Mouse (Mus musculus) heart, adult 2 months (tissue): ENCODE data around the gene Nhsl1. TPM values are rescaled to one million over a fixed set of nuclear protein-coding genes. Genes with fewer than 3 reads are reported as not detected.

Source experiments
- DNase-seq, 2 experiments: peaks; one replicate each; pipeline ENCODE4 v3.0.0; 2021
- H3K27ac ChIP-seq: fragments of 200-600 bp; 2 replicates; pipeline ENCODE4 v1.8.1; 2022
- H3K27me3 ChIP-seq: fragments of 200-500 bp; 2 replicates; pipeline ENCODE4 v1.6.1; 2012; ENCODE audit warnings: mild to moderate bottlenecking, low read length, inconsistent platforms, mixed read lengths; ENCODE audit not compliant: control insufficient read depth, insufficient read depth
- H3K36me3 ChIP-seq: fragments of 200-500 bp; 2 replicates; pipeline ENCODE4 v1.6.1; 2012; ENCODE audit warnings: low read length, inconsistent platforms; ENCODE audit not compliant: control insufficient read depth, insufficient read depth
- H3K4me1 ChIP-seq: fragments of 200-500 bp; 2 replicates; pipeline ENCODE4 v1.6.1; 2011; ENCODE audit warnings: low read length; ENCODE audit not compliant: control insufficient read depth, insufficient read depth
- H3K4me3 ChIP-seq: fragments of 200-600 bp; 2 replicates; pipeline ENCODE4 v1.8.1; 2022
- H3K79me2 ChIP-seq: fragments of 200-500 bp; replicated peaks from 2 replicates; pipeline ENCODE4 v1.6.1; 2012; ENCODE audit warnings: mild to moderate bottlenecking, inconsistent platforms, low read length, moderate library complexity, mixed read lengths; ENCODE audit not compliant: control insufficient read depth, insufficient read depth
- H3K9ac ChIP-seq: fragments of 200-500 bp; 2 replicates; pipeline ENCODE4 v1.6.1; 2012; ENCODE audit warnings: low read depth, mild to moderate bottlenecking, control low read depth, inconsistent platforms, low read length, mixed read lengths
- CTCF ChIP-seq: fragments of 200-600 bp; IDR thresholded peaks from 2 replicates; pipeline ENCODE4 v1.8.1; 2022; ENCODE audit warnings: antibody characterized with exemption, mild to moderate bottlenecking, moderate library complexity
- EP300 ChIP-seq: fragments of 200-500 bp; IDR thresholded peaks from 2 replicates; pipeline ENCODE4 v1.6.1; 2011; ENCODE audit warnings: low read depth, low read length, control low read depth; ENCODE audit not compliant: insufficient read depth
- POLR2A ChIP-seq: fragments of 200-500 bp; IDR thresholded peaks from 2 replicates; pipeline ENCODE4 v1.6.1; 2011; ENCODE audit warnings: mild to moderate bottlenecking, low read depth, low read length, control low read depth; ENCODE audit not compliant: insufficient read depth
- WGBS: fragments of 180-500 bp; shearing (Covaris S2); methylation state at CpG from one replicate; pipeline ENCODE4 v1.1.7; 2018; 5-methylcytosine and 5-hydroxymethylcytosine counted together
- intact Hi-C: fragments of 180-260 bp; cut with DNase I; formaldehyde crosslinking; loops from one replicate; pipeline ENCODE4 v1.15.1; 2025
- polyA plus RNA-seq: library from polyadenylated mRNA; depleted of rRNA; stranded (reverse); fragments of >200 nt; gene quantifications from 2 replicates; pipeline ENCODE4 v1.2.3, GENCODE M21; 2012
- total RNA-seq, 2 experiments: library from RNA; stranded (reverse); gene quantifications; 2 replicates each; pipeline ENCODE4 v1.2.3; 2021

Gene Nhsl1
- total and polyA plus RNA-seq, 3 experiments, result 6.8 to 17.4 (median 15.8) TPM

GRCm38 (mm10) chr10:18480836-18481235, 162.1 kb downstream of the Nhsl1 start:
- WGBS, result 75% methylated on average over 10 of the region's 10 CpGs
- intact Hi-C loops, result no loop called here
- no peak overlapping the region for H3K9ac ChIP-seq
- no peak overlapping the region for H3K27ac ChIP-seq
- TF ChIP-seq EP300, result no peak
- H3K4me3 ChIP-seq, result no peak overlapping the region
- H3K27me3 ChIP-seq, result no peaks in the 10 kb centered on the region
- DNase-seq, result no peak
- H3K79me2 ChIP-seq, result peaks cover 1% of the 10 kb centered on the region; the same call in 1 of the 2 replicates
- peaks cover 1% of the 10 kb centered on the region for H3K4me1 ChIP-seq
- H3K36me3 ChIP-seq, result no peaks in the 10 kb centered on the region; the same call in 1 of the 2 replicates

DNA sequence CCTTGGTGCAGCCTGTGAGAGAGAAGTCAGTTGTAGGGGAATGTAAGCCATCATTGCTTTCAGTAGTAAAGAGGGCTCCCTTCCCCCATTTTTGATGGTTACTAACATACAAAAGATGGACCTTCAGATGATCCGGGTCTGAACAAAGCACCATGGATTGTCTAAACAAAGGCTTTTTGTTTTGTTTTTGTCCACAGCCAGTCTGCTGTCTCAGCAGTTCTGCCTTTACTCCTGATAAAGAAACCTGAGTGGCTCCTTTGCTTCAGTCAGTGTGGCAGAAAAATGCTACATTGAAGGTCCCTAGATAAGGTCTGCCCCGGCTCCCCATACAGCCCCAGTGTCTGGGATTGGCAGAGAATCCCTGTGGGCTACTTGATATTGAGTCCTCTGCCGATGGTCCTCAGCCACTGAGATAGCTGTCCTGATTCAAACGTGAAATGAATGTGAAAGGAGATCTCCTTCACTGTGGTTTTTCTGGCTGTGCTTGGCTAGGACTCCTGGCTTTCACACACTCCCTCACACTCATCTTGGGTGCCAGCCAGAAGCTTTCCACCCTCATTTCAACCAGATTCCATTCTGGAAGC, 163.9 kb downstream of the Nhsl1 start:
- intact Hi-C loops, result no loop called here
- DNase-seq, result peak in 1 of 2 experiments; percentile 42
- no peak overlapping the region; the same call in 1 of the 2 replicates for H3K27ac ChIP-seq
- peaks cover 1% of the 10 kb centered on the region for H3K4me1 ChIP-seq
- no peaks in the 10 kb centered on the region for H3K27me3 ChIP-seq
- no peak overlapping the region for H3K4me3 ChIP-seq
- no peak overlapping the region for H3K9ac ChIP-seq
- H3K79me2 ChIP-seq, result peaks cover under 1% of the 10 kb centered on the region; the same call in 1 of the 2 replicates
- H3K36me3 ChIP-seq, result no peaks in the 10 kb centered on the region; the same call in 1 of the 2 replicates
- WGBS, result 12% methylated on average over 4 of the region's 4 CpGs
- TF ChIP-seq CTCF, result no peak
- TF ChIP-seq EP300, result no peak
- TF ChIP-seq POLR2A, result no peak

- Histone ChIP-seq H3K4me1 (peaks cover 1% of the 10 kb centered on the region), H3K36me3 (no peaks in the 10 kb centered on the region; the same call in 1 of the 2 replicates), H3K4me3 (no peak overlapping the region), H3K27ac (no peak overlapping the region), H3K9ac (no peak overlapping the region), H3K27me3 (no peaks in the 10 kb centered on the region), H3K79me2 (no peaks in the 10 kb centered on the region)
- 87% methylated on average over 3 of the region's 3 CpGs for WGBS
- DNase-seq, result no peak
- intact Hi-C loops, result no loop called here
- TF ChIP-seq EP300 (no peak), CTCF (no peak), POLR2A (no peak)
These were observed 164.9 kb downstream of the Nhsl1 start for GRCm38 (mm10) chr10:18483658-18484057.

- Histone ChIP-seq H3K36me3 (no peaks in the 10 kb centered on the region; the same call in 1 of the 2 replicates), H3K27ac (no peak overlapping the region), H3K27me3 (no peaks in the 10 kb centered on the region), H3K4me1 (peaks cover 1% of the 10 kb centered on the region), H3K4me3 (no peak overlapping the region), H3K9ac (no peak overlapping the region), H3K79me2 (no peaks in the 10 kb centered on the region)
- no peak for DNase-seq
- WGBS, result 91% methylated on average over 5 of the region's 5 CpGs
- no peak for TF ChIP-seq CTCF
- no peak for TF ChIP-seq EP300
- no peak for TF ChIP-seq POLR2A
- intact Hi-C loops, result no loop called here
These were observed 165.9 kb downstream of the Nhsl1 start for GRCm38 (mm10) chr10:18484731-18485130.

- Histone ChIP-seq H3K79me2 (no peaks in the 10 kb centered on the region), H3K36me3 (no peaks in the 10 kb centered on the region), H3K27me3 (no peaks in the 10 kb centered on the region), H3K27ac (no peak overlapping the region), H3K4me3 (no peak overlapping the region), H3K9ac (no peak overlapping the region), H3K4me1 (peaks cover 1% of the 10 kb centered on the region; the same call in 1 of the 2 replicates)
- intact Hi-C loops, result no loop called here
- DNase-seq, result no peak
- no peak for TF ChIP-seq EP300
- TF ChIP-seq POLR2A, result no peak
- no peak for TF ChIP-seq CTCF
- WGBS, result 86% methylated on average over 7 of the region's 7 CpGs
These were observed 169.5 kb downstream of the Nhsl1 start for GRCm38 (mm10) chr10:18488239-18488803.

GRCm38 (mm10) chr10:18489936-18490335, 171.2 kb downstream of the Nhsl1 start:
- Histone ChIP-seq H3K36me3 (no peaks in the 10 kb centered on the region), H3K9ac (no peak overlapping the region)
- intact Hi-C loops, result no loop called here

More at GRCm38 (mm10) chr10:18489936-18490335, 171.2 kb downstream of the Nhsl1 start:
- TF ChIP-seq EP300 (no peak), POLR2A (no peak), CTCF (no peak)
- H3K4me3 ChIP-seq, result no peak overlapping the region
- WGBS, result 61% methylated on average over 10 of the region's 10 CpGs
- no peak overlapping the region for H3K27ac ChIP-seq
- no peak for DNase-seq
- no peaks in the 10 kb centered on the region for H3K79me2 ChIP-seq
- H3K4me1 ChIP-seq, result peaks cover 1% of the 10 kb centered on the region; the same call in 1 of the 2 replicates
- no peaks in the 10 kb centered on the region for H3K27me3 ChIP-seq
